Mouse (Mus musculus): ENCODE measurements around the gene Ttc27. TPM values are rescaled to one million over a fixed set of nuclear protein-coding genes. Genes with fewer than 3 reads are reported as not detected.

Gene Ttc27
- total RNA-seq, 2 experiments from 2014 or later = 18.3 to 21.2 TPM

- intact Hi-C loops (cut with DNase I) = no loop called here
- DNase-seq = no peak
Measured at GRCm38 (mm10) chr17:74749659-74750058, 32.1 kb downstream of the Ttc27 start.

DNA sequence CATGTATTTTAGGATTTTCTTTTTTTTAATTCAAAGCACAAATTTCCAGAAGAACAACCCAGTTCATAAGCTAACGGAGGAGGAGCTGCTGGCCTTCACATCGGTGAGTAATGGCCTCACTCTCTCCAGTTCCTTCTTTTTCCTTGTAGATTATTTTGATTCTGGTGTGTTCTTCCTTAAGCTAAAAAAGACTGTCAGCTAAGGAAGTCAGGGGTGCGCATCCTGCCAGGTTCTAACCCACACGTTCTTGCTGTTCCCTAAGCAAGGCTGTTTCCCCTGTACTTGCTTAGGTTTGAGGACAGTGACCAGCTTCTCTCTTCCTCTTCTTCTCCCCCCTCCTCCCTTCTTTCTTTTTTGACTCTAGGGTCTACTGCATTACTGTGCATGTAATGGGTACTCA is 33.5 kb downstream of the Ttc27 start:
- intact Hi-C loops (cut with DNase I) = no loop called here

GRCm38 (mm10) chr17:74752906-74753627 is 35.5 kb downstream of the Ttc27 start:
- no peak for DNase-seq
- intact Hi-C loops (cut with DNase I) = no loop called here

More for the DNA sequence above, 33.5 kb downstream of the Ttc27 start:
- DNase-seq = no peak

DNA sequence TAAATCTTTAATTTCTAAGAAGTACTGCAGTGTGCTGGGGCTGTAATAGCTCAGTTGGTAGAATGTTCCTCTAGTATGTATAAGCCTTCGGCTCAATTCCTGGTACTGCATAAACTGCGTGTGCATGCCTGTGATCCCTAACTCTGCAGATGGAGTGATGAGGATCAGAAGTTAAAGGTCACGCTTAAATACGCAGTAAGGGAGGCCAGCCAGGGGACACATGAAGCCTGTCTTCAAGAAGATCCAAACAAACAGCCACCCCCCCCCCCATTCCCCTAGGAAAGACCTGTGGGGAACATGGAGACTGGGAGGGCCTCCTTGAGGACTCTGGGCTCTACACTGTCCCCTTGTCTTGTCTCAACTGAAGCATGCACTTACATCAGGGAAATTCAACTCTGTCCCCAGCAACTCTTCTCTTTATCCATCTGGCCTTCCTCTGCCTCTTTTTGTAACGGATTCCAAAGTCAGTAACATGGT is 36.1 kb downstream of the Ttc27 start:
- intact Hi-C loops (cut with DNase I) = no loop called here
- DNase-seq = no peak

DNA sequence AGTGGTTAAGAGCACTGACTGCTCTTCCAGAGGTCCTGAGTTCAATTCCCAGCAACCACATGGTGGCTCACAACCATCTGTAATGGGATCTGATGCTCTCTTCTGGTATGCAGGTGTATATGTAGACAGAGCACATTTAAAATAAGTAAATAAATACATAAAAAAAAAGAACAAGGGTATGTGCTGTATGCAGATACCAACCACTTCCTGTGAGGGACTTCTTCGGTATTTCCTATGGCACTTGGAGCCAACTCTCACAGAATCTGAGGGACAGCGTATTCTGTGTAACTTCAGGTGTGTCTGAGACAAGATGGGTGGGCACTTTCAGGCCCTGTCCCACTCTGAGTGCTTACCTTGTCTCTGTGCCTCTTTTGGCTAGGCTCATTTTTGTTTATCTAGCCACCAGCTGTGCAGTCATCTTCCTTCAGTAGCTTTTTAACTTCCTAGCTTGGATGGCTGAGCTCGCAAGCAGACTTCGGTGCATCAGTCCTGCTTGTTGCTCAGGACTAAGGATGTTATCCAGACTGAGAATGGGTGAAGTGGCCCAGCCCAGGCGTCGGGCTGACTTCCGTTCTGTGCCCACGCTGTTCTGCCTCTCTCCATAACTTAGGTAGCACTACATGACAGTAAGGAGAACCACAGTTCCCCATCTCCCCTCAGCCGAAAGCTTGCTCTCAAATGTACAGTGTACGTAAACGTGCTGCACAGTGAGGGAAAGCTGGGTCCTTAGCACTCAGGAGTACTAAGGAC is 37.0 kb downstream of the Ttc27 start:
- DNase-seq = no peak
- intact Hi-C loops (cut with DNase I) = no loop called here

DNA sequence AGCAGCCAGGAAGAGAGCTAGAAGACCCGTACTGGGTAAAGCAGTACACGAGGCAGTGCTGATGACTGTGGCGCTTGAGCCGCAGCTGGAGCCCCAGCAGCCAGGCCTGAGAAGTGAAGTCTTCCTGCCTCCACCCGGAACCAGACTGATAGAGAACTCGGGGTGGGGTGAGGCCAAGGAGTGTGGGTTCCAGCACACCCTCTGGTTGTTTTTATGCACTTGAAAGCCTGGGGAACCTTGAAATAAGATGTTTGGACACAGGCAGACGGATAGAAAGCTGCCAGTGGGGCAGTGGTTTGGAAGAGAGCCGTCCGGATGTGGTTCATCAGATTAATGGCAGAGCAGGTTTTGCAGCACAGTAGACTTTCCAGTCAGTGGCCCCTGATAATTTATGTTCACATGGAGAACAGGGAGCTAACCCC is 51.9 kb downstream of the Ttc27 start:
- intact Hi-C loops (cut with DNase I) = no loop called here
- DNase-seq = no peak

- no peak for DNase-seq
- intact Hi-C loops (cut with DNase I) = no loop called here
Measured at GRCm38 (mm10) chr17:74772364-74772763, 54.8 kb downstream of the Ttc27 start.

DNA sequence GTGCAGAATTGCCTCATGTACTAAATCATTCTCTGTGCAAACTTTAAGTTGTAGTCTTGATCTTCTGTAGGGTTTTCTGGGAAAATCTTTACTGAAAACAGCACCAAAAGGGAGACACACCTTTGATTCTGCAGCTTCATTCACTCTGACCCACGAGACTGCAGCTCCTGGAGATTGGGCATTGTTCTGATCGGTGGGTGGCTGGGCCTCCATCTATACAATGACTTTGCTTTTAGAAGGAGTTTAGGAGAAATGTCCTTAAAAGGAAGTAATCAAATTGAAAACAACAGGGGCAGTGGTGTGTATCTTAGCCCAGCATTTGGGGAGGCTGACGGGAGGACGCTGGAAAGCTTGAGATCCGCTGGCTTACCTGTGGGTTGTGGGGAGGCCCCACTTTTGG is 56.0 kb downstream of the Ttc27 start:
- no peak for DNase-seq
- intact Hi-C loops (cut with DNase I) = no loop called here

DNA sequence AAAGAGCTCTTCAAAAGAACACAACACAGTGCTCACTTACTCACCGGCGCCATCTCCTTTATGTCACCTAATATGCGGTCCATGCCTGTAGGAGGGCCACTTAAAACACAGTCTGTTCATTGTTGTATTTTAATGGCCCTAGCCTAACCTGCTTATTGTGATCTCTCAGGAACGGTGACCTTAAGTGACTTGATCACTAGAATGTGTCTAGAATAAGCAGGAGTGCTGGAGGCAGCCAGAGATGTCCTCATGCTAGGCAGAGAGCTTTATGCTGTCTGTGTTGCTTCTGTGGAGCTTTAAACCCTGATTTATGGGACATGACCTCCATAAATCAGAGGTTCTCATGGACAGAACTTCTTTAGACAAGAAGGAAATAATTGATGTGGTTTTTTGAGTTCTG is 62.6 kb downstream of the Ttc27 start:
- intact Hi-C loops (cut with DNase I) = no loop called here
- DNase-seq = no peak

GRCm38 (mm10) chr17:74780627-74781026 is 63.1 kb downstream of the Ttc27 start:
- intact Hi-C loops (cut with DNase I) = no loop called here
- no peak for DNase-seq

- no peak for DNase-seq
- intact Hi-C loops (cut with DNase I) = no loop called here
Measured at GRCm38 (mm10) chr17:74781911-74782310, 64.4 kb downstream of the Ttc27 start.

GRCm38 (mm10) chr17:74785586-74785985 is 68.1 kb downstream of the Ttc27 start:
- DNase-seq = no peak
- intact Hi-C loops (cut with DNase I) = no loop called here

DNA sequence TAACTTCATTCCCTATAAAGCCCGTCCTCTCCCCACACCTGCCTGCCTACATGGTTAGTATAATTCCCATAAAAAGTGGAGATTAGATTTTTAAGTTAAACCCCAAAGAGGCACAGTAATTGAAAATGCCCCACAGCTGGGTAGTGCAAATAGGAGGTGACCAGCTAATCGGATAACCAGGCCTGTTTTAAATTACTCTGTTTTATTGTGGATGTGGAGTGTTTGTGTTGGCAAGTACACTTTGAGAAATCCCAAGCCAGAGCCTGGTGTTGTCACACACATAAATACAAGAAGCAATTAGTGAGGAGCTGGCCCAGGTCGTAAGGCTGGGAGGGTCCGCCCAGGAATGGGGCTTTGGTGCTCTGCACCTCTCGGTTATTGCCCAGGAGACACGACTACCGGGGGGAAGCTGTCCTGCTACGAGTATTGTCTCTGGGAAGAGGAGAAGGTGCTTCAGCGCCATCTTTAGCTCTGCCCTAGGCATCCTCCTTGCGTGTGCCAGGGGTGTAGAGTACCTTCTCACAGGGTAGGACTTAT is 68.7 kb downstream of the Ttc27 start:
- no peak for DNase-seq
- intact Hi-C loops (cut with DNase I) = no loop called here

DNA sequence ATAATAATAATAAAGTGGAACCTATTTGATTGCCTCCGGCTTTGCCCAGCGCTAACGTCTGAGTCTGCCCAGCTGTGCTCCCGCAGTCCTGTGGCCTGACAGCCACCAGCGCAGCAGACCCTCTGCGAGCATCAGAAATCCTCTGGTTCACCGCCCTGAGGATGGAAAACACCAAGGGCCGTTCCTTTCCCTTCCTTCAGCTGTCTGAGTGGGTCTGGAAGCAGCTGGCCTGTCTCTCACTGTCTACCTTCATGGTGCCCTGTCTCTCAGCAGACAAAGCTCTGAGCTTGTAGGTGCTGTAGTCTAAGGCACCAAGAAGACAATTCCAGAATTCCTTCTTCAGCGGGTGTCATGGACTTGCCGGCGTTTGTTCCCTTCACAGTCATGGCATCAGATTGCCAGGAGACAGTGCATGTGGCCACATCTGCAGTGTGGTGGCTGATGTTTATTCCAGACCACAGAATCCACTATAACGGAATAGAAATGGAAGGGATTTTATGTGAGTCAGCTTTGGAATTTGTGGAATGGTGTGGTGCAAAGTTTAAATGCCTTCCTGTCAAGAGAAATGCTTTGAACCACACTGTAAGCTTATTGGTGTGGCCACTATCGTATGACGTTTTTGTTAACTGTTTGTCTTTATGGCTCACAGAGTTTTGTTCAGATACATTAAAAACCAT is 78.6 kb downstream of the Ttc27 start:
- DNase-seq = no peak
- intact Hi-C loops (cut with DNase I) = no loop called here

DNA sequence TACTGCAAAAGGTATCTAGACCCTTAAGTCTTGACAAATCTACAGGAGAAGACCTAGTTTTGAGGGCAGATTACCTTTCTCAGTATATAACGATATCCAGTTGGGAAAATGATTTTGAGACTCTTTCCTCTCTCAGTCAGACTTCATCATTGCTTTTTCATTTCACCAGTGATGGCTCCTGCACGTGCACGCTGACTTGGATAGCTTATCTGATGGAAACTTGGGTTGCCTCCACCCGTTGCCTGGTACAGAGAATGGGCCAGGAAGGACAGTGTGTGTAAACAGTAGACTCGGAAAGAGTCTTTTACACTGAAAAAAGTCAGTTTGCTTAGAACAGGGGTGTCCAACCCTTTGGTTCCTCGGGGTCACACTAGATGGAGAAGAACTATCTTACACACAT is 82.3 kb downstream of the Ttc27 start:
- DNase-seq = no peak
- intact Hi-C loops (cut with DNase I) = no loop called here

DNA sequence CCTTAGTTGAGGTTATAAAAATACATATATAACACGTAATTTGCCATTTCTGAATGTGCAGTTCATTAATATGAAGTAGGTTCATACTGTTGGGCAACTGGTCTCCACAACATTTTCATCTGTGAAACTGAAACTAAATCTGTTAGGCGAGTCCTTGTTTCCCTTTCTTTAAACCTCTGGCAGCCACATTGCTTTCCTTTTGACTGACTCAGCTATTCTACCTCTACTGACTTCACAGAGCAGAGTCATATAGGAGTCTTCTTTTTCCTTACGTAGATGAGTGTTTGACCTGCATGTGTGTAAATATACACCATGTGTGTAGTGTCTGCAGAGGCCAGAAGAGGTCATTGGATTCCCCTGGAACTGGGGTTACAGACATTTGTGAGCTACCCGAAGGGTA is 85.2 kb downstream of the Ttc27 start:
- DNase-seq = no peak
- intact Hi-C loops (cut with DNase I) = no loop called here

- no peak for DNase-seq
- intact Hi-C loops (cut with DNase I) = no loop called here
Measured at GRCm38 (mm10) chr17:74803835-74804234, 86.3 kb downstream of the Ttc27 start.

DNA sequence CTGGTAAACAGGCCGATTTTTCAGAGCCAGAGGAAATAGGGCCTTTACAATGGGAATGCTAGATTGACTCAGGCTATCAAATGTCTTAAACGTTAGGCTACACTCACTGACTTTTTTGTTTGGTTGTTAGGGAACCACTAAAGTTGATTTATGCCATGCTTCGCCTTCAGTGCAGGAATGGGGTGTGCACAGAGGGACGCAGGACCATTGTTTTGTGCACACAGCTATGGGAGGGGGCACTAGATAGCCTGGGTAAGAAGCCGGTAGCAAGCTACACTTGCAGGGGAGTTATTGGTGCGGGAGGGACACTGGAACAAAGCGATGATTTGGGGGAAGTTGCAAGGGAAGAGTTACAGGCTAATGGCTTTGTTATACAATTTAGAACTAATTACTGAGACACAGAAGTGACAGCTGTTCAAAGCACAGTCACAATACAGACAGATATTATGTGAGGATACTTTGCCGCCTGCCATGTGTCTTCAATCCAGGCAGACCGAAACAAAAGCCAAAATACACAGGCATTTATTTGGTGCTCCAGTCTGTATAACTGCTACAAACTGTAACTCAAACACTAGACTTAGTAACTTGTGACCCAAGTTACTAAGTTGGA is 86.9 kb downstream of the Ttc27 start:
- intact Hi-C loops (cut with DNase I) = no loop called here
- no peak for DNase-seq

DNA sequence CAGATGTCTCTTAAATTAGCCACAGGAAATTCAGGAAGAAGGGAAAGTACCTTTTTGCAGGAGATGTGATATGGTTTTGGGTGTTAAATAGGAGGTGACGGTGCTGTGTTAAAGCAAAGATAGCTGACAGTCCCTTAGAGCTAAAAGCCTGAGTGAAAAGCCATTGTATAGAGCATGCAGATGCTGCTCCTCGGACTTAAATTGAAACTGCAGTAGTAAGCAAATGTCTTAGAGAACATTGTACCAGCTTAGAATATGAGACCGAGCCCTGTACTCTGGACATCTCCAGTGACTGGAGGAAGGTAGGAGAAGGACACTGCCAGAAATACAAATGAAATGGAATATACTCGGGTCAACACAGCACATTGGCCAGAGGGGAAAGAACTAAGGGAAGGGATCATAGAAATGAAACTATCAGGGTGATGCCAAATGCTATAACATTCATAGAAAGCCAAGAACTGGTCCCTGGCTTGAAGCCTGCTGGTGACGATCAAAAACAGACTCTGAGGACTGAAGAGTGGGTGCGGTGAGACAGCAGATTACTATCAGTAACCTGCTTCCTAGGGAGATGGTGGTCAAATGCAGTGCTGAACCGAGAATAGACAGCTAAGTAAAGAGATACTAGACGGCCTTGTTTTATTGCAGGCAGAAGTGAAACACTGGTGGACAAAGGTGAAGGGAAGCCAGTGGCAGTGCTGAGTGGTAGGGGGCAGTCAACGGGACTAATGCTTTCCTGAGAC is 90.1 kb downstream of the Ttc27 start:
- no peak for DNase-seq

DNA sequence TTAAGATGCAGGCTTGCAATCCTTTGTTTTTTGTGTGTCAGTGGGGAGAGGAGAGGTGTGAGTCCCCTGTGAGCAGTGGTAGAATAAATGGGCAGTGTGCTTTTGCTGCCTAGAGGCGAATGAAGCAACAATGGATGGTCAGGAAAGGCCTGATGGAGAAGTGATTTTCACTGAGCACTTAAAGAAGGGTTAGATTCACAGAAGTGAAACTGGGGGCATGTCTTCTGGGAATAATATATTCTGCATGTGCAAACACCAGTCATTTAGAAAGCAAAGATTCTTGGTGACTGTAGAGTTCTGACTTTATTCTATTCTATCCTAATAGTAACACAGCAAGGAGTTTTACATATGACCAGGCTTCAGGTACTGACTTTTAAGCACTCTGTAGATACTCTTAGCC is 90.8 kb downstream of the Ttc27 start:
- DNase-seq = no peak
- intact Hi-C loops (cut with DNase I) = no loop called here

More for the DNA sequence above, 90.1 kb downstream of the Ttc27 start:
- intact Hi-C loops (cut with DNase I) = no loop called here

Measured in heart, postnatal 14 days (tissue).